Mouse (Mus musculus) ES-Bruce4 (cell line): Measurements from ENCODE around the gene Tnfrsf25. TPM values are rescaled to one million over a fixed set of nuclear protein-coding genes. Genes with fewer than 3 reads are reported as not detected.

Source experiments
- H3K27ac ChIP-seq: 2 replicates; pipeline ENCODE4 v1.5.1; 2012; ENCODE audit warnings: low read length, inconsistent platforms; ENCODE audit not compliant: insufficient read depth
- H3K27me3 ChIP-seq: 2 replicates; pipeline ENCODE4 v1.6.1; 2012; ENCODE audit warnings: mild to moderate bottlenecking, low read length, inconsistent platforms; ENCODE audit not compliant: control insufficient read depth, poor library complexity, insufficient read depth, severe bottlenecking
- H3K36me3 ChIP-seq: 2 replicates; pipeline ENCODE4 v1.6.1; 2012; ENCODE audit warnings: inconsistent platforms, mild to moderate bottlenecking, low read length, moderate library complexity; ENCODE audit not compliant: control insufficient read depth, poor library complexity, insufficient read depth, severe bottlenecking
- H3K4me1 ChIP-seq: one replicate; pipeline ENCODE4 v1.8.1; 2011; ENCODE audit warnings: low read length; ENCODE audit not compliant: control insufficient read depth, insufficient read depth
- H3K4me3 ChIP-seq: 2 replicates; pipeline ENCODE4 v1.5.1; 2011; ENCODE audit warnings: low read depth, mild to moderate bottlenecking, low read length
- H3K9ac ChIP-seq: 2 replicates; pipeline ENCODE4 v1.6.1; 2012; ENCODE audit warnings: low read depth, mild to moderate bottlenecking, inconsistent platforms; ENCODE audit not compliant: poor library complexity, severe bottlenecking
- H3K9me3 ChIP-seq: replicated peaks from 2 replicates; pipeline ENCODE4 v1.6.1; 2012; ENCODE audit warnings: mild to moderate bottlenecking, low read length, inconsistent platforms; ENCODE audit not compliant: control insufficient read depth, poor library complexity, insufficient read depth, severe bottlenecking
- CTCF ChIP-seq: IDR thresholded peaks from one replicate; pipeline ENCODE4 v1.8.1; 2011; ENCODE audit warnings: low read depth, low read length
- EP300 ChIP-seq: IDR thresholded peaks from 2 replicates; pipeline ENCODE4 v1.6.1; 2011; ENCODE audit warnings: low read depth, low read length; ENCODE audit not compliant: insufficient read depth
- POLR2A ChIP-seq: IDR thresholded peaks from one replicate; pipeline ENCODE4 v1.8.1; 2011; ENCODE audit warnings: low read length; ENCODE audit not compliant: insufficient read depth
- polyA plus RNA-seq: library from polyadenylated mRNA; stranded (reverse); fragments of >200 nt; gene quantifications from 2 replicates; pipeline ENCODE4 v1.2.4, GENCODE M21; 2011; ENCODE audit warnings: low read depth; ENCODE audit not compliant: missing spikeins, insufficient read depth, insufficient read length

The Tnfrsf25 gene
- polyA plus RNA-seq, 1 experiment = 2.0 TPM

DNA sequence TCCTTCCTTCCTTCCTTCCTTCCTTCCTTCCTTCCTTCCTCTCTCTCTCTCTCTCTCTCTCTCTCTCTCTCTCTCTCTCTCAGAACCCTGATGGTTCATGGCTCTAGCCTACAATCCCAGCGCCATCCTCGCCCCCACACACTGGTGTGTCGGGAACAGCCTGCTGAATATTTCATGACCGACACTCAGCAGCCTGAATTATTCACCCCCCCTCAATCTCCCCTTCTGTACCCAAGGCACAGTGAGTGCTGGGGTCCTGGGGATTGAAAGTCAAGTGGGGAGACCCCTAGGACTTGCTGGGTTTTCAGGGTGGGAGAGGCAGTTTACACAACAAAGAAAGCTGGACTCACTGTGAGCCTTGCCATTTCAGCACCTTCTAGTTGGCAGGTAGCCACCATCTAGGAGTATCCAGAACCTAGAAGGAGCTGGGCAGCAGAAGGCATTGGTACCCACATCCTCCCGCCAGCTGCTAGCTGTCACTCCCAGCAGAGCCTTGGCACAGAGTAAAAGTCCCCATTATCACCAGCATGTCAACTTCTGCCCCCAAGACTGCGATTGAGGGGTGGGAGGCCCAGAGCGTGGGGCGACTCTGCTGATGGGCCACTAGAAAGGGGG lies 25.9 kb downstream of the Tnfrsf25 start:
- Histone ChIP-seq H3K9ac (no peak overlapping the region), H3K9me3 (no peaks in the 10 kb centered on the region), H3K4me1 (no peaks in the 10 kb centered on the region), H3K27me3 (no peaks in the 10 kb centered on the region), H3K36me3 (no peaks in the 10 kb centered on the region), H3K4me3 (no peak overlapping the region), H3K27ac (no peak overlapping the region)
- TF ChIP-seq CTCF = no peak
- no peak for TF ChIP-seq POLR2A
- TF ChIP-seq EP300 = no peak

DNA sequence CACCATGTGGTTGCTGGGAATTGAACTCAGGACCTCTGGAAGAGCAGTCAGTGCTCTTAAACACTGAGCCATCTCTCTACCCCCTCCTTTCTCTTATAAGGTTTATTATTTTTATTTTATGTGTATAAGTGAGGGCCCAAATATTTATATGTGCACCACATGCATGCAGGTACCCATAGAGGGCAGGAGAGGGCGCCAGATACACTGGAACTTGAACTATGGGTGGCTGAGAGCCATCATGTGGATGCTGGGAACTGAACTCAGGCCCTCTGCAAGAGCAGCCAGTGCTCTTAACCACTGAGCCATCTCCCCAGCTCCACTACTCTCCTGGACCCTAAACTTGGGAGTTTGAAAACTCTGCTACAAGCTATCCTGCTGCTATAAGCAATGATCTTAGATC lies 27.9 kb downstream of the Tnfrsf25 start:
- H3K9ac ChIP-seq = no peak overlapping the region
- no peaks in the 10 kb centered on the region for H3K4me1 ChIP-seq
- H3K4me3 ChIP-seq = no peak overlapping the region
- peak; percentile 47 for TF ChIP-seq CTCF
- TF ChIP-seq POLR2A = no peak
- no peak overlapping the region for H3K27ac ChIP-seq
- H3K27me3 ChIP-seq = no peaks in the 10 kb centered on the region
- no peaks in the 10 kb centered on the region for H3K9me3 ChIP-seq
- H3K36me3 ChIP-seq = no peaks in the 10 kb centered on the region

DNA sequence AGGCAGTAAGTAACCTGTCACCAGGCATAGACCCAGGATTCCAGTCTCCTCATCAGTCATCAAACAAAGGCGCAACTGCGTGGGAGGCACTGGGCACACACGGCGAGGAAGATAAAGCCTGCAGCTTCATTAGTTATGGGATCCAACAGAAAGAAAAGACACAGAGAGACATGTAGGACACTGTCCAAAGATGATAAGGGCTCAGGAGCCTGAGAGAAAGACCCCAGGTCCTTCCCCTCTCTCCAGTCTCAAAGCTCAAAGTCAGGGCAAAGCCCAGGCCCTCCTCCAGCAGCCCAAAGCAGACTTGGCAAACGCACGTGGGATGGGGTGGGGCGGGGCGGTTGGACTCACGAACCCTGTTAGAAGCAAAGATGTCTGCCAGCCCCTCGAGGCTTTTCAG lies 29.7 kb downstream of the Tnfrsf25 start:
- Histone ChIP-seq H3K36me3 (no peaks in the 10 kb centered on the region), H3K27ac (no peak overlapping the region), H3K9ac (no peak overlapping the region), H3K27me3 (no peaks in the 10 kb centered on the region), H3K9me3 (no peaks in the 10 kb centered on the region), H3K4me3 (no peak overlapping the region), H3K4me1 (no peaks in the 10 kb centered on the region)
- TF ChIP-seq CTCF = no peak
- TF ChIP-seq POLR2A = no peak
- no peak for TF ChIP-seq EP300

DNA sequence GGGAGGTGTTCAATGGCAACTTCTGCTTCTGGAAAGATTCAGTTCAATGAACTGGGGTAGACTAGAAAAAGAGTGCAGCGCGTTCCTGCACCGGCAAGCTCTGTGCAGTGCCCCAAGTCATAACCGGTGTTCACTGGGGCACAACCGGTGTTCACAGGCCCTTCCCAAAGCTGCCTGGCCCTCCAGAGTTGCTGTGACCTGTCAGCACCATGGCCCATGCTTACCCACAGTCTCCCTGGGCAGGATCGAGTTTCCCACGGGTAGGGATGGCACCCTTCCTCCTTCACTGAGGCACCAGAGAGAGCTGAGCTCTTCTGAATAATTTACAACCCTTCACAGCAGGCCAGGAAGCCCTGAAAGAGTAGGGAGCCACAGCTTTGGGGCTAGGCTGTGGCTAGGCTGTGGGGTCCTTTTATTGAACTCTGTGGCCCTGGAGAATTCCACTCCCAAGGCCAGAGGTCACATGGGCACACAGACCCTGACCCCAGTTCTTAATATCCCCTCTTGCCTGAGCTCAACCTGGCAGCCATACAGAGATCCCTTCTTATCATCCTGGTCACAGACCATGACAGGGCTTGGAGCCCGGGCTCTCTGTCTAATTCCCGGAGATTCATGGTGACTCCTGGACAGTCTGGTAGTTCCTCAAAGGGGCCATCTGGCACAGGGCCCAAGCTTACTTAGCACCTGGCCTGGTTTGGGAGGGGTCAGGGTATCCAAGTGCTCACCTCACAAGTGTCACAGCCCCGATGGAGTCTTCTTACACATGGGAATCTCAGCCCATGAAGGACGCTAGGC lies 30.5 kb downstream of the Tnfrsf25 start:
- Histone ChIP-seq H3K9ac (no peak overlapping the region), H3K27ac (no peak overlapping the region), H3K4me1 (no peaks in the 10 kb centered on the region), H3K36me3 (no peaks in the 10 kb centered on the region), H3K9me3 (no peaks in the 10 kb centered on the region), H3K27me3 (no peaks in the 10 kb centered on the region), H3K4me3 (no peak overlapping the region)
- TF ChIP-seq EP300 = no peak
- no peak for TF ChIP-seq CTCF
- TF ChIP-seq POLR2A = no peak

DNA sequence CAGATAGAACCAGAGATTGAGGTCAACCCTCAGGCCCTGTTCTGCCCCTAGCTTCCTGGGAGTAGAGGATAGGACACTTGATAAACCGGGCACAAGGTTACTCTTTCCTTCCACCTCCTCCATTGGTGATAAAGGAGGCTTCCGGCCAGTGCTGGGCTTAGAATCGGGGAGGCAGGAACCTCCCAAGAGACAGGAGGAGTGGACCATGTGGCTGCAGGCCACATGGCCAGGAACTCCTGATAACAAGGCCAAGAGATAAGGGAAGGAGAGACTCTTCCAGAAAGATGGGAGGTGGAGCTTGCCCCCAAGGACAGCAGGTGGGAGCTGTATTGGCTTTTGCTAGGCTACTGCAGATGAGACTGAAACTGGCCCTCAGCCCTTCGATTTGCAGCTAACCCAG lies 34.8 kb downstream of the Tnfrsf25 start:
- Histone ChIP-seq H3K4me3 (no peak overlapping the region), H3K9me3 (no peaks in the 10 kb centered on the region), H3K4me1 (no peaks in the 10 kb centered on the region), H3K36me3 (no peaks in the 10 kb centered on the region), H3K27ac (no peak overlapping the region), H3K27me3 (no peaks in the 10 kb centered on the region), H3K9ac (no peak overlapping the region)
- no peak for TF ChIP-seq POLR2A

DNA sequence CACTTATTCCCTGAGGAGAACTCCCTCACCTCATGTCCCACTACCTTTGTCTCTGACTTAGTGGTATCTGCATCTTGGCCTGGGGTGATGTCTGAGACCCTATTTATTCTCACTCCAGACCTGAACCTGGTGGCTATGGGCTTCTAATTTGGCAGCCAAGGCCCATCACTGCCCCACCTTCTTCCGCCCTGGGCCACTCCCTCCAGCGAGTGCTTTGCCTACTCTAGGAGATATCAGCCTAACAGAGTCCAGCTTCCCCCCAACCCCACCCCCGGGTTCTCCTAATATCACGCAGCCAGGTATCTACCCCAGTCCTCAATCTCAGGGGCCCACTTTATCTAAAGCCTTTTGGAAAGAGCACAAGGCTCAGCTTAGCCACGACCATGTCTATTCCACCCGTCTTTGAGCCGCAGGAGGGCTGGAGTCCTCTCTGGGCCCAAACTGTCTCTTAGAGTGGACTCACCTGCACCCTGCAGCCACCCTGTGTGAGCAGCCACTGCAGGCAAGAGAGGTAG lies 35.8 kb downstream of the Tnfrsf25 start:
- H3K36me3 ChIP-seq = no peaks in the 10 kb centered on the region
- no peak for TF ChIP-seq CTCF
- TF ChIP-seq EP300 = no peak
- no peak for TF ChIP-seq POLR2A
- no peaks in the 10 kb centered on the region for H3K27me3 ChIP-seq
- H3K4me1 ChIP-seq = no peaks in the 10 kb centered on the region
- H3K9me3 ChIP-seq = no peaks in the 10 kb centered on the region
- H3K4me3 ChIP-seq = peak overlapping the region; percentile 70
- H3K27ac ChIP-seq = no peak overlapping the region
- H3K9ac ChIP-seq = peak overlapping the region; percentile 52
